Mouse (Mus musculus) liver, adult 2 months (tissue): ENCODE data around the gene Smad1.

Experiments
- CTCF ChIP-seq: fragments of 200-500 bp; IDR thresholded peaks from 2 replicates; pipeline ENCODE4 v1.5.1; 2011; ENCODE audit warnings: low read depth, low read length, control low read depth
- POLR2A ChIP-seq: fragments of 200-500 bp; IDR thresholded peaks from 2 replicates; pipeline ENCODE4 v1.6.1; 2011; ENCODE audit warnings: low read length, control low read depth; ENCODE audit not compliant: insufficient read depth; ENCODE audit errors: extremely low read depth

GRCm38 (mm10) chr8:79380386-79380785 lies 18.9 kb downstream of the Smad1 start:
- no peak for TF ChIP-seq CTCF
- no peak for TF ChIP-seq POLR2A
